Mouse (Mus musculus) liver, adult 2 months (tissue): ENCODE data around the gene Pdk2.

Experiments
- CTCF ChIP-seq: fragments of 200-500 bp; IDR thresholded peaks from 2 replicates; pipeline ENCODE4 v1.5.1; 2011; ENCODE audit warnings: low read depth, low read length, control low read depth
- POLR2A ChIP-seq: fragments of 200-500 bp; IDR thresholded peaks from 2 replicates; pipeline ENCODE4 v1.6.1; 2011; ENCODE audit warnings: low read length, control low read depth; ENCODE audit not compliant: insufficient read depth; ENCODE audit errors: extremely low read depth

DNA sequence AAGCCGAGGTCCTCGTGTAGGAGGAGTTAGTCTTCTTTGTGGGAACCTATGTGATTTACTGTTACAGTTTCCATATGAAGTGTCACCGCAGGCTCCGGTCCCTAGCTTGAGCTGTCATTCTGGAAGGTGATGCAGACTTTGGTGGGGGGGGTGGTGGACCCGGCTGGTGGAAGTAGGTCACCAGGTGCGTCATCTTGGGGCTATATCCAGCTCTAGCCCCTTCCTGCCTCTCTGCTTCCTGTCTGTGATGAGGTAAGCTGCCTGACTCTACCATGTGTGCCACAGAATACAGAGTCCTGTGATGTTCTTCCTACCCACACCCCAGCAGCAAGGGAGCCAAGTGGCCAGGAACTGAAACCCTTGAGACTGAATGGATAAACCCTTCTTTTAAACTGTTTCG lies 41.7 kb upstream of the Pdk2 start:
- TF ChIP-seq CTCF (no peak), POLR2A (no peak)
